Mouse (Mus musculus): ENCODE measurements around the gene Vgll4. TPM values are rescaled to one million over a fixed set of nuclear protein-coding genes. Genes with fewer than 3 reads are reported as not detected.

Gene Vgll4
- polyA plus RNA-seq, 1 experiment from 2014 or later, result 111 TPM

Other genes with a start within 250 kb of the Vgll4 start
- gene Tamm41, start 67.9 kb upstream of the Vgll4 start, polyA plus RNA-seq (2016; fragmentation: Nextera tagmentation; extraction: Ambion mirVana), result 96.8 and 99.5 TPM in 2 replicates
- 1.8 and 2.5 TPM in 2 replicates for gene Syn2, start 164.9 kb upstream of the Vgll4 start, polyA plus RNA-seq (2016; fragmentation: Nextera tagmentation; extraction: Ambion mirVana)